In genomic region chr11:6365885-6366284, GRCm38 (mm10) we compare ENCODE assay signal across 8 mouse cellular contexts. TPM values are rescaled to one million over a fixed set of nuclear protein-coding genes. Genes with fewer than 3 reads are reported as not detected.
DNase-seq lines count a peak whose midpoint lies in the region; ATAC-seq and TF ChIP-seq lines count a peak whose summit lies in the region.

No protein-coding gene starts in this region.

- H3K4me3 ChIP-seq in hindbrain, postnatal 0 days (ENCODE audit: low read length) = no peak overlapping the region
- H3K4me3 ChIP-seq in macrophage (ENCODE audit: inconsistent target) = no peak overlapping the region

- H3K4me1 ChIP-seq in hindbrain, postnatal 0 days (ENCODE audit: insufficient read depth, low read length) = no peaks in the 10 kb centered on the region

- peak; percentile 87 for DNase-seq in T-cell, adult 2 months (ENCODE audit: low spot score)
- peak; percentile 77 to 86 for DNase-seq in cerebellum, postnatal 25 days
- DNase-seq in gastrocnemius, adult 8-10 months (ENCODE audit: low spot score in 2 of 2) = peak; percentile 39 to 58
- DNase-seq in hindbrain, postnatal 0 days (ENCODE audit: low spot score) = peak; percentile 76
- DNase-seq in left cerebral cortex, adult 18-20 months (ENCODE audit: low spot score in 2 of 2) = peak; percentile 59 to 66
- DNase-seq in retina, postnatal 1 day = peak; percentile 80
- DNase-seq in urinary bladder, postnatal 36 days (ENCODE audit: low spot score in 2 of 2) = peak; percentile 60 to 75

- H3K36me3 ChIP-seq in hindbrain, postnatal 0 days (ENCODE audit: insufficient read depth, low read length) = no peaks in the 10 kb centered on the region
- no peaks in the 10 kb centered on the region for H3K36me3 ChIP-seq in macrophage (ENCODE audit: inconsistent target)

- no peak overlapping the region for H3K9ac ChIP-seq in hindbrain, postnatal 0 days (replicated peaks; ENCODE audit: low read length)

- peak; percentile 82 for ATAC-seq in hindbrain, postnatal 0 days

- no peaks in the 10 kb centered on the region for H3K79me2 ChIP-seq in macrophage (ENCODE audit: inconsistent target)

- 19% methylated on average over 11 of the region's 11 CpGs for WGBS in hindbrain, postnatal 0 days
- WGBS in macrophage (ENCODE audit: missing documents) = 8% methylated on average over 11 of the region's 11 CpGs

- TF ChIP-seq CTCF in hindbrain, postnatal 0 days (IDR thresholded peaks at IDR 0.05; ENCODE audit: low read depth) = peak; percentile 82

- H3K4me2 ChIP-seq in hindbrain, postnatal 0 days (ENCODE audit: low read depth, low read length) = no peak overlapping the region

- H3K9me3 ChIP-seq in hindbrain, postnatal 0 days (ENCODE audit: low read length) = no peaks in the 10 kb centered on the region

- H3K27ac ChIP-seq in hindbrain, postnatal 0 days = no peak overlapping the region
- peak overlapping the region; percentile 33; the same call in 1 of the 2 replicates for H3K27ac ChIP-seq in macrophage

- no peaks in the 10 kb centered on the region for H3K27me3 ChIP-seq in hindbrain, postnatal 0 days (ENCODE audit: insufficient read depth, low read length)

RNA-seq across cellular contexts. Expression of gene Zmiz2, which starts 23.0 kb away (rescaled TPM):
- 10 to 100 TPM; 50.7 to 65.8 (median 53.6) TPM for total RNA-seq in gastrocnemius, adult 8-10 months (2022)
- 136 and 149 TPM in 2 replicates for total RNA-seq in hindbrain, postnatal 0 days (2014; rRNA removed)
- 27.0 and 29.0 TPM in 2 replicates for polyA plus RNA-seq in hindbrain, postnatal 0 days (2015; fragmentation: Nextera tagmentation; extraction: Ambion mirVana)
- total RNA-seq in left cerebral cortex, adult 18-20 months (2021) = 100 to 1,000 TPM; 217 to 224 TPM
- total RNA-seq in macrophage (2018; cell fraction: chromatin; rRNA removed) = 100 to 1,000 TPM in 7 of 26 experiments, 10 to 100 TPM in 19; 35.7 to 130 (median 85.7) TPM
- total RNA-seq in macrophage (2018; cell fraction: cytosol; rRNA removed) = 10 to 100 TPM; 34.3 to 89.5 (median 63.9) TPM
- total RNA-seq in macrophage (2018; cell fraction: nucleus; rRNA removed) = 10 to 100 TPM; 40.7 to 92.1 (median 73.8) TPM
- polyA plus RNA-seq in macrophage (2018) = 38.6 to 57.7 TPM (median 48.1 TPM) in 3 replicates

RNA-seq across cellular contexts. Expression of gene Ppia, which starts 49.4 kb away (rescaled TPM):
- 100 to 1,000 TPM; 189 to 256 (median 213) TPM for total RNA-seq in gastrocnemius, adult 8-10 months (2022)
- 2,267 and 2,460 TPM in 2 replicates for total RNA-seq in hindbrain, postnatal 0 days (2014; rRNA removed)
- polyA plus RNA-seq in hindbrain, postnatal 0 days (2015; fragmentation: Nextera tagmentation; extraction: Ambion mirVana) = 5,475 and 5,597 TPM in 2 replicates
- total RNA-seq in left cerebral cortex, adult 18-20 months (2021) = 1,000 to 10,000 TPM; 1,850 TPM
- 100 to 1,000 TPM in 17 of 26 experiments, 10 to 100 TPM in 9; 57.4 to 297 (median 107) TPM for total RNA-seq in macrophage (2018; cell fraction: chromatin; rRNA removed)
- 1,000 to 10,000 TPM; 1,408 to 2,161 (median 1,705) TPM for total RNA-seq in macrophage (2018; cell fraction: cytosol; rRNA removed)
- total RNA-seq in macrophage (2018; cell fraction: nucleus; rRNA removed) = 100 to 1,000 TPM; 138 to 460 (median 284) TPM
- polyA plus RNA-seq in macrophage (2018) = 1,329 to 2,132 TPM (median 1,766 TPM) in 3 replicates
